Mouse (Mus musculus) yolk sac, embryonic 10.5 days (tissue): ENCODE results near the gene Defb25.
"Not testable (repeated sequence)": the region's sequence is repeated elsewhere in the genome, so short reads cannot be mapped to it uniquely, and the experiment has no call there.

Experiments
- DNase-seq: peaks from one replicate; pipeline ENCODE4 v3.0.0-alpha.2; 2017; ENCODE audit warnings: low spot score

Defb25 gene

GRCm38 (mm10) chr2:152622953-152623352 is at the start of gene Defb25:
Gene Defb25 (minus strand): TSS chr2:152623053.
- no peak for DNase-seq

GRCm38 (mm10) chr2:152672166-152672565 is 49.3 kb upstream of the Defb25 start:
- no peak for DNase-seq

- peak; percentile 44 for DNase-seq
Observed at GRCm38 (mm10) chr2:152671642-152671999, 48.8 kb upstream of the Defb25 start.

- DNase-seq, result no peak
Observed at GRCm38 (mm10) chr2:152670983-152671641, 48.3 kb upstream of the Defb25 start.

GRCm38 (mm10) chr2:152669639-152670484 is 47.0 kb upstream of the Defb25 start:
- DNase-seq, result peak; percentile 69

GRCm38 (mm10) chr2:152669256-152669638 is 46.4 kb upstream of the Defb25 start, which contains the start of gene H13:
Gene H13 (plus strand): TSS chr2:152669461.
- peak; percentile 90 for DNase-seq

- not testable (repeated sequence) for DNase-seq
Observed at GRCm38 (mm10) chr2:152666191-152666590, 43.3 kb upstream of the Defb25 start.

- DNase-seq, result no peak
Observed at GRCm38 (mm10) chr2:152661163-152661562, 38.3 kb upstream of the Defb25 start.

GRCm38 (mm10) chr2:152657398-152657797 is 34.5 kb upstream of the Defb25 start:
- DNase-seq, result no peak

- DNase-seq, result peak; percentile 49
Observed at GRCm38 (mm10) chr2:152653874-152654715, 31.2 kb upstream of the Defb25 start.

- no peak for DNase-seq
Observed at GRCm38 (mm10) chr2:152652901-152653620, 30.2 kb upstream of the Defb25 start.

- no peak for DNase-seq
Observed at GRCm38 (mm10) chr2:152639406-152640113, 16.7 kb upstream of the Defb25 start.

- DNase-seq, result no peak
Observed at GRCm38 (mm10) chr2:152638865-152639264, 16.0 kb upstream of the Defb25 start.

- no peak for DNase-seq
Observed at GRCm38 (mm10) chr2:152637381-152637780, 14.5 kb upstream of the Defb25 start.

- no peak for DNase-seq
Observed at GRCm38 (mm10) chr2:152637006-152637322, 14.1 kb upstream of the Defb25 start.

GRCm38 (mm10) chr2:152636246-152637005 is 13.6 kb upstream of the Defb25 start:
- DNase-seq, result no peak

GRCm38 (mm10) chr2:152634311-152634710 is 11.5 kb upstream of the Defb25 start:
- DNase-seq, result no peak

- peak; percentile 30 for DNase-seq
Observed at GRCm38 (mm10) chr2:152633334-152633733, 10.5 kb upstream of the Defb25 start.

- DNase-seq, result no peak
Observed at GRCm38 (mm10) chr2:152629904-152630303, 7.1 kb upstream of the Defb25 start.

- no peak for DNase-seq
Observed at GRCm38 (mm10) chr2:152629239-152629638, 6.4 kb upstream of the Defb25 start.
